Mouse (Mus musculus) cortical plate, adult 2 months (tissue): ENCODE results near the gene Nckap5.
A peak's percentile ranks its signal among the peaks of the same experiment; 100 is the strongest.

Source experiments
- CTCF ChIP-seq: fragments of 200-500 bp; IDR thresholded peaks from 2 replicates; pipeline ENCODE4 v1.5.1; 2011; ENCODE audit warnings: mild to moderate bottlenecking, control low read depth, low read length; ENCODE audit not compliant: insufficient read depth; ENCODE audit errors: extremely low read depth
- POLR2A ChIP-seq: fragments of 200-500 bp; IDR thresholded peaks from 2 replicates; pipeline ENCODE4 v1.6.1; 2011; ENCODE audit warnings: mild to moderate bottlenecking, low read length, control low read depth; ENCODE audit not compliant: insufficient read depth; ENCODE audit errors: extremely low read depth

DNA sequence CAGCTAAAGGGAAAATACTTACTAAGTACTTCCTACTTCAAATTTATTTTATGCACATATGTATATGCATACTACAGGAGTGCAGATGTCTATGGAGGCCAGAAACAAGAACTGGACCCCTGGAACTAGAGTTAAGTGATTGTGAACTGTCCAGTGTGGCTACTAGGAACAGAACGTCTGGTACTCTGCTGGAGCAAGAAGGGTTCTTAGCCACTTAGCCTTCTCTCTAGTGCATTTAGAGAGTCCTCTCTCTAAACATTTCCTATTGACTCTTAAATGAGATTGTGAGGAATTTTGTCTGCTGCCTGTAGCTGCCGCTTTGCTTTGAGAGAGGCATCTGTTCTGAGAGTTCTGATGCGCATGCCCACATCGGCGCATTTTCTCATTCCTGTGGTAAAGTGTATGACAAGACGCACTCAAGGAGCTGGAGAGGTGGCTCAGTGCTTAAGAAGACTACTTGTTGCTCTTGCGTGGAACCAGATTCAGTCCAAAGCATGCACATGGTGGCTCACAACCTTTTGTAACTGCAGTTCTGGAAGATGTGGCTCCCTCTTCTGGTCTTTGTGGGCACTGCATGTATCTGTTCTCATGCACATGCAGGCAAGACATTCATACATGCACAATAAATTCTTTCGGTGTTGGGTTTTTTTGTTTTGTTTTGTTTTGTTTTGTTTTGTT, 261.9 kb downstream of the Nckap5 start:
- peak; percentile 47 for TF ChIP-seq CTCF
- TF ChIP-seq POLR2A: no peak
